Mouse (Mus musculus): ENCODE results near the gene Nod2.

The Nod2 gene

DNA sequence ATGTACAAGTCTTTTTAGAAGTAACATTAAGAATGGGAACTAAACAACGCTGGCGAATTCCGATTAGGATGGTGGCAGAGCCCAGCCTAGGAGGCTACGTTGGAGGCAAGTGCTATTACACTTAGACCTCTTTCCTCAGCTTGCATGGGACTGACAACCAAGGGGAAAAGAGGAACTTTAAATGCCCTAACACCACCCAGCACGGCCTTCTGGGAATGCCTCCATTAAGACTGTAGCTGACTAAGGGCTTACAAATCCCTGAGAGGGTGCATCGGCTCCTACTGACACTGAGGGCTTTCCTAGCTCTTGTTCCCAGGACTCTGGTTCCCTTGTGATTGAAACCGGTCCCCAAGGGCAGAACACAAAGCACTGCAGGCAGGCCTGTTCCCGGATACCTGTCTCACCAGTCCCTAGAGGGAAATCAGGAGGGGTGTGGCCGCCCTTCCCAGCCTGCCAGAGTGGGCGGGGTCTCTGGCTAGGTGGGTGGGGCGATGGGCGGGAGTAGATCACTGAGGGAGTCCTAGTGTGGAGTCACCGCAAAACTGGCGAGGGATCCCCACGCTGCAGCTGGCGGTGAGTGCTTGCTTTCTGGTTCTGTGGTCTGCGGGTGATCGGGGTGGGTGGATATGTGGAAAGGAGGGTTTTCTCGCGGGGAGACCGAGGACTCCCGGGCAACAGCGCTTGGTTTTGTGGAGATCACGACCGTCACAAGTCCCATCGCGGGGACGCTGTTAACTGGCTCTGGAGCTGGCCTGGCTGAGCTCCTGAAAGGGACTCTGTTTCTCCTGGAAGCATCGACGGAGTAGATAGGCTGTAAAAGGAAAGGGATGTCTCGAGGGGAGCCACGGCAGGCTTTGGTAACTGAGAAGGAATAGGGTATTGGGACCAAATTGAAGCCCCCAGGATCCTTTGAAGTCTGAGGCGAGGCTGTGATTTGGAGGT, at the start of gene Nod2:
TSS of gene Nod2 (plus strand) at position 479 of the 942 bp plus-strand sequence.
- peak; percentile 90 to 91 for DNase-seq

DNA sequence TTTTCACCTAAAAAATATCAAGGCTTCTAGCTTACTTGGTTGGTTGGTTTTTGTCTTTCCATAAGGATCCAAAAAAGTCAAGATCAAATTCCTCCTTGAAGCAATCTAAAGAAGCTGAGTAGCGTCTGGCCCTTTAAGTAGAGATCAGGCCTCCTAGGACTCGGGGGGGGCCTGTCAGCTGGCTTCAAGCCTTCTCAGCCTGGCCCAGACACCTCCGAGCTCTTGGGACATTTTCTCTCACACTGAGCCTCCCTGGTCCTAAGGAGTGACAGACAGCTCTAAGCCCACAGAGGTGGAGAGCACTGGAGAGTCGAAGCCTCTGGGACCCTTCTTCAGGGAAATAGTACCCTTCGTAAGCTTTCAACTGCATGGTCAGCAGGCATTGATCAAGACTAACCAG, 48.5 kb upstream of the Nod2 start:
- DNase-seq, result no peak

DNA sequence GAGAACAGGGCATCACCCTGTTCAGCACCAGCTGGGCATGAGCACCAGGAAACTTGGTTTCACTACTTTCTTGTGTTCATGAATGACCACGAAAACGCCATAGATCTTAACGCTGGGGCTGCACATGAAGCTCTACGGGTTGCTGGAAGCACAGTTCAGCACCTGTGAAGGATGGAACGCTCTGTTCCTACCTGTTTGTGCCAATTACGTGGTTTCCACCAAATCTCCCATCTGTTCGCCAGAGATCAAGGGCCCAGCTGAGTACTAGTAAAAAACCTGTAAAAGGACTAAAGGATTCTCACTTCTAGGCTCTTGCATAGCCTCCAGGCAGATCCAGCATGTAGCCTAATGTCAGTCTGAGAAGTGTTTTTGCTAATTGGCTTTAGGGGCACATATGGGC, 47.6 kb upstream of the Nod2 start:
- DNase-seq, result no peak

DNA sequence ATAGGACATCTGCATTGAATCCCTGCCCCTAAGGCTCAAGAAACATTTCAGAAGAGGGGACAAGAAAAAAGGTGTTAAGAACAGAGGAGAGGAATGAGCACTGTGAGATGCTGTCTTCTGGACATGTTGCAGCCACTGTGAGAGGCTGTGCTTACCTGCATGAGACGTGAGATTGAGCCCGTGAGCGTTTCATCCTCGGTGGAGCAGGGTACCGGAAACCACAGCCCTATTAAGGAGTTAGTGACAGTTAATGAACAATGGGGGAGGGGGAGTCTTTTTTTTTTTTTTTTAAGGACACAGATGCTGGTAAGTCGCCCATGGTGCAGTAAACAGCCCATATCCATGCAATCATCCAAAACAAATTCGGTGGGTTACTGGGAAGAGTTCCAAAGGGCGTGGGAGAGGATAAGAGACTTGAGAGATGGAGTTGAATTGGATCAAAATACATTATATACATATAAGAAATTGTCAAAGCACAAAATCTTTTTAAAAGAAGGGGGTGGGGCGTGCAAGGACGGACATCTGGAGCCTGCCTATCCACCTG, 43.6 kb upstream of the Nod2 start:
- no peak for DNase-seq

DNA sequence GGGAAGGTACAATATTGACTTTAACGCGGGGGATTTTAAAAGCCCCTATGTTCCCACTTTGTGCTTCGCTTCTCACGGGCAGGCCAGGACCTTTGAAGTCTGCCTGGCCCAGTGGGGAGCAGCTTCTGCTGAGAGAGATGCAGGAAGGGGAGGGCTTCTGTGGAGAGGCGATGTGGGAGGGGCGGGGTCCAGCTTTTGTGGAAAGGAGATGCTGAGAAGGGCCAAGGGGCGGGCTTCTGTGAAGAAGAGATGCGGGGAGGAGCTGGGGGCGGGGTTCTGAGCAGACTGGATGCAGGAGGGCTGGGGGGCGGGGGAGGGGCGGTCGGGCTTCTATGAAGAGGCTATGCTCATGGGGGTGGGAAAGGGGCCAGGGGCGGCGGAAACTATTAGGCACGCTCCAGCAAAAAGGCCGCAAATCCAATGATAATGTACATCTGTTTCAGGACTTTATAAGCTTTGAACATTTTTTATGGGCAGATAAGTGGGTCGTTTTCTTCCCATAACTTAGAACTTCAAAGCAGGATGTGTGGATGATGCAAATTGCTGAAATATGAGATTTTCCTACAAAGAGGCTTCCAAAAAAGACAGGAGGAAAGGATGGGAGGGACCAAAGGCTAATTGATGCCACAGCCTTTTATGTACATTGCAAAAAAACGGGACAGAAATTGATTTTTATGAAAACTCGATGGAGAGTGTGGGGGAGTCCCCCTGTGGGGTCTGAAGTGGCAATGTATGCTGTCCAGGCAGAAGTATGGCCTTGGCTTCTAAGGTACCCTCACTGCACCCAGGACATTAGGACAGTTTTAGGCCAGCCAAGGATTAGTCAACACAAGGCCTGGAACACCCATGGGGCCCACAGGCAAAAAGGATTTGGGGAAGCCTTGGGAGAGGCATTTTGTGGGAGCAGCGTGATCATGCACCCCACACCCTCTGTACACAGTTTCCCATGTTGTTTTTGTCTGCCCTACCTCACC, 42.8 kb upstream of the Nod2 start:
- peak; percentile 82 to 90 for DNase-seq

DNA sequence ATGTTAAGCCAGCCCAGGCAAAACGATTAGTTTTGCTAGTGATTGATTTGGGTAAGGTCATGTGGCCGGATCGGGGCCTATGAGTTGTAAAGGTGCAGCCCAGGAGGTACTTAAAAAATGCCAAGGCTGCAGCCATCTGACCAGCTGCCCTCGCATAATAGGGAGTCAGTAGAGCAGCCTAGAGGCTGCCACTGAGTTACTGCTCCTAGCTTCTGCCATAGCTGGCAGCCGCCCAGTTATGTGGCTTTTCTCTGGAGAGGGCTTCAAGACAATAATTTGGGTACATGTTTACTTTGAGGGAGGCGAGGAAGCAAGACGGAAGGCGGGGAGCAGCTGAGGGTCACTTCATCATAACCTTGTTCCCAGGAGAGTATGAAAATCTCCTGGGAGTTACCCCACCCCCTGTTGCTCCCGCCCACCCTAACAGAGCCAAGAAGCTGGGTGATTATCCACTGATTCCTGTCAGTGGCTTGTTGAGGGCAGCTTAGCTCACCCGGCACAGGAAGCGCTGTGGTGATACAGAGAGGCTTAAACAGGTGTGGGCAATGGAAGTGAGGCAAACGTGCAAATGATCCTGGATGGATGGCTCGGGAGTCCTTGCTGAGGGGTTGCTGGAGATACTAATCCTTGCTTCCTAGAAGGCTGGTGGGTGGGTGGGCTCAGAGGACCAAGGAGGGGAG, 41.6 kb upstream of the Nod2 start:
- peak; percentile 43 to 65 for DNase-seq

DNA sequence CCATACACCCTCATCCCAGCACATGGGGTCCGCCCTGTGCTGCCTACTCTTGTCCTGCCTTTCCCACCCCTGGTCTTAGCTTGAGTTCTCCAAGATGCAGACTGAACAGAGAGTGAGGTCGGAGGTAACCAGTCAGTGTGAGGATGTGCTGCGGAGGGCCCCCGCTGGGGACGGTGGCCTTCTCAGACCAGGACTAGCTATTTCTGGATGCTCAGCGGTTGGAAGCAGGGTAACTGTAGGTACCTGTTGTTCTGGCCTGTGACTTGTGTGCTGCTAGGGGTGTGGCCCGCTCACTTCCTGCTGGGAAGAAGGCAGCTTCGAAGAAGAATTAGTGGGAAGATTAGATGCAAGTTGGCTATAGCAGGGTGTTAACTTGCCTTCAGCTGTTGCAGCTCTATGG, 38.1 kb upstream of the Nod2 start:
- DNase-seq, result no peak

DNA sequence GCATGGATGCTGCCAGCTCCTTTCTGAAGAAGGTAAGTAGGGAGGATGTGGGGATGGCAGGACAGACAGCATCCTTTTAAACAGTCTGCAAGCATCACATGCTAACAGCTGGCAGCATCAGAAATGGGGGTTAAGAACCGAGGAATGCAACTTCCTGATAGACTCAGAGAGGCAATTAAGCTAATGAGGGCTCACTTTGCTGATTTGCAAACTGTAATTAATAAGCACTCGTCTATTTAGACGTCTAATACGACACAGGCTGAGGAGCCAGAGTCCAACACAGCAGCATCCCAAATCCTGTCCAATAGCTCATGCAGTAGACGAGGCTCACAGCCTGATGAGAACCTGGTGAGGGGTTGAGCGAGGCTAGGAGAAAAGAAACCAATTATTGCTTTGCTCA, 36.8 kb upstream of the Nod2 start:
- DNase-seq, result no peak

DNA sequence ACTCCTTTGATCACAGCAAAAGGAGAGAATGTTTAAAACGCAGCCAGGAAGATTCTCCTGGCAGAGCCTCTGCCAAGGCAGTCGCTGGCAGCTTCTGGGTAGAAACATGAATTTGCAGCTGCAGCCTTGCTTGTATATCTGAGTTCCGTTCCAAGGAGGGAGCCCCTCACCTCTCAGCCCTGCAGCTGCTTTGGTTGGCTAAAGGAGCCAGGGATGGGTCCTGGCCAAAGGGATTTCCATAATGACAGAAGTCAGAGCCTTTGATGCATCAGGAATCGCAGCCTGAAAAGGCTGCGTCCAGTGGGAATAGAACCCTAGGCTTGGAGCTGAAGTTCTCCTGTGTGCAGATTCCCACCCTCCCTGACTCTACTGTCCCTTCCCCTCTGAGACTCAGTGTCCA, 32.1 kb upstream of the Nod2 start:
- DNase-seq, result no peak

DNA sequence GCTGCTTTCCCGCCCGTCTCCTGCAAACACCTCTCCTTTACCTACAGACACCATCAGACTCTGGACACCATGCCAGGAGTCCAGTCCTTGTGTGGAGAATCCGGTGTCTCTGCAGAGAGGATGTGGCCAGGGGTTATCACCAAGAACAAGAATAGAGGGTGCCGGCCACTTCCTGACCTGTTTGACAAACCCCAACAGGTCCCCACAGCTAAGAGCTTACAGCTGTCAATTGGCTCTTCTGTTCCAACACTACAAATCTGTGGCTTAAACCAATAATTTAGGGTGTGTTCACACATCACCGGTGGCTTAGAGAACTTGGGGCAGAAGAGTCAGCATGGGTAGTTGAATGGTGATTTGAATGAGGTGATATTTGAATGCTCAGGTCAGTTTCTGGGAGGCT, 28.5 kb upstream of the Nod2 start:
- DNase-seq, result no peak

DNA sequence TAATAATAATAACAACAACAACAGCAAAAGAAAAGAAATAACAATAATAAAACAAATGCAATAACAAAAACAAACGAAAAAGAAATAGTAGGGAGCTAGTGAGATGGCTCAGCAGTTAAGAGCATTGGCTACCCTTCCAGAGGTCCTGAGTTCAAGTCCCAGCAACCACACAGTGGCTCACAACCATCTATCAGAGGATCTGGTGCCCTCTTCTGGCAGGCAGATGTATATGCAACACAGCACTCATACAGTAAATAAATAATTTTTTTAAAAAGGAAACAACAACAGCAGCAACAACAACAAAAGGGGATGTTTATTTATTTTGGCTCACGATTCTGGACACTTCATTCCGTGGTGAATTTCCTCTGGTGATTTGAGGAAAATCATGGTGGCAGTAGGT, 27.6 kb upstream of the Nod2 start:
- no peak for DNase-seq

DNA sequence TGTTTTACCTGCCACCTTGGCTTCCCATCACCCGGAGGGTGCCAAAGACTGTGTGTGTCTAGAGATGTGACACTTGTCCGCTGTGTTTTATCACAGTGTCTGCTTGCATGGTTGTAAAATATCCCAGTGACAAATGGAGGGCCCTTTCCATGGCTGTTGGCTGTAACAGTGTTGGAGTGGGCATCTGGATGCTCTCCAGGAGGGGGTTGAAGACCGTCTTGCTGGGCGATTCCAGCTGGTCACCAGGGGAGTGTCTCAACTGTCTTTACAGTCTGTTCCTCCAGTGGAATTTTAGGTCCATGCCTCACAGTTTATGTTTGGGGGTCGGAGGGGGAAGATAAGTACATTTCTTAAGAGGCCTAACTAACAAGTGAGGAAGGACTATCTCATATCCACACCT, 26.2 kb upstream of the Nod2 start:
- no peak for DNase-seq

DNA sequence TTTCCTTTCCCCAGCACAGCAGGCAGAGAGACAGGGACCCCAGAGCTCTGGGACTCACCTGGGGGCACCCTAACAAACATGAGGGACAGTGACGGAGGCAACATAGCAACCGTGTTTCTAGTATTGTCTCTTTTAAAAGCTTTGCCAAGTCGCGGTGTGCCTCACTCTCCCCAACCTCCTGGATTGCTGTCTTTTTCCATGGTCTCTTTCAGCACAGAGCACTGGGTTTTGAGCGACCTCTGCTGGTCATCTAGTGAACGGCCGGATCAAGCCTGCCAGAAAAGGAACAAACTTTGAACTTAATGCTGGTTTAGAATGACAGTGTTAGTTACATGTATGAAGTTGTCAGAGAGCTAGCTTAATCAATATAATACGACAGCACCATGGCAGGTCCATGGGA, 25.7 kb upstream of the Nod2 start:
- peak; percentile 75 to 86 for DNase-seq

DNA sequence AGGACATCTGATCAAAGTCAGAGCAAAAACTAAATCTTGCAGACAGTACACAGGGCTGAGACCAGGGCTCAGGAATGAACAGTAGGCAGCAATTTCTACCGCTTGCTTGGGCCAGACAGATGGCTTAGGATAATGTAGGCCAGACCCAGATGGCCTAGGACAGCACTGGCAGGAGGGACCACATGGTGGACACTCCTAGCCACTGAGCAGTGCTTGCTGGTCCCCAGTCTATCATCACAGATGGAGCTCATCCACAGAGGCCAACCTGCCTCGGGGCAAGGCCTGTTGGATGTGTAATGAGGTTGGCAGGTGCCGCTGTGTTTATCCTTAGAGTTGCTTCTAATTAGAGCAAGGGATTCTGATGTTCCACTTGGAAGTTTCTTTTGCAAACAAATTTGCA, 23.8 kb upstream of the Nod2 start:
- no peak for DNase-seq

DNA sequence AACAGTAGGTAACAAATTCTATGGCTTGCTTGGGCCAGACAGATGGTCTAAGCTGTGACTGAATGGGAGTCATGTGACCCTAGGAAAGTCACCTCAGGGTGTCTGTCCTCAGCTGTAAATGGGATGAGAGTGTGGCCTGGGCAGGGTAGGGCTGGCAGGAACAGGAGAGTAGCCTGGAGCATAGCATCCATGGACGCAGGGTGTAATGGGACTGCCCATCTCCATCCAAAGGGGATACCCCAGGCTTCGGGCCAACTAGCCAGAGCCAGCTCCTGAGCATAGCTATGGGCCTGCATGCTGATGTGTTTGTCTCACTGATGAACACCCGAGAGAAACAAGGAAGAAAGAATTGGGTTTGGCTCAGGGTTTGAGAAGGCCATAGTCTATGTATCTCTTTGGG, 22.8 kb upstream of the Nod2 start:
- DNase-seq, result no peak

DNA sequence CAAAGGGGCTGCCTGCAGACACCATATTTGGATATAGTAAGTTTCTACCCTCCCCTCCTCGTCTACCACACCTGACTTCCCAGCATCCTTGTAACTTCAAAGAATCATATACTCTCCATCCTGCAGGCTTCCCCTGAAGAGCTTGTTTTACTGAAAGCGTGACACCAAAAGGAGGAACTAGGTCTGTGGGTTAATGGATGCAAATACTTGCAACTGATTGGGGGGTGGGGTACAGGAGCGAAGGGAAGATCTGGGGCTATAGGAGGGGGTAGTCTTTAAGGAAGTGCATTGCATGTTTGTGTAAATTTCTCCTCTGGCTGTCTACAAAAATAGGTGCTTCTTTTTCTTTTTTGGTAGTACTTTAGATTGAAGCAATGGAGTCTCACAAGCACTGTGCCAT, 20.7 kb upstream of the Nod2 start:
- no peak for DNase-seq

DNA sequence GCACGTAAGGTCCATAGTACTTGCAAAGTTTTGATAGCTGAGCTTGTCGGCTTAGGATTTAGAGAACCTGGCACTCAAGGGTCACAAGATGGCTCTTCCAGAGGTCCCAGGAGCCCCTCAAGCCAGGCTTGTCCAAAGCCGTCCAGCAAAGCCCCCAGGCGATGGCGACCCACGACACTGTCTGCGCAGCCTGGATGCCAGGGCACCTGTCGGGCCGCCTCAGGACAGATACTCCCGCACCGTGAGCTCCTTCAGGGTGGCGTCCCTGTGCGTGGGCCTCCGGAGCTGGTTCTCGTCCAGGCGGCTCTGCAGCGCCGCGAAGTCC, 20.2 kb upstream of the Nod2 start:
- DNase-seq, result no peak

DNA sequence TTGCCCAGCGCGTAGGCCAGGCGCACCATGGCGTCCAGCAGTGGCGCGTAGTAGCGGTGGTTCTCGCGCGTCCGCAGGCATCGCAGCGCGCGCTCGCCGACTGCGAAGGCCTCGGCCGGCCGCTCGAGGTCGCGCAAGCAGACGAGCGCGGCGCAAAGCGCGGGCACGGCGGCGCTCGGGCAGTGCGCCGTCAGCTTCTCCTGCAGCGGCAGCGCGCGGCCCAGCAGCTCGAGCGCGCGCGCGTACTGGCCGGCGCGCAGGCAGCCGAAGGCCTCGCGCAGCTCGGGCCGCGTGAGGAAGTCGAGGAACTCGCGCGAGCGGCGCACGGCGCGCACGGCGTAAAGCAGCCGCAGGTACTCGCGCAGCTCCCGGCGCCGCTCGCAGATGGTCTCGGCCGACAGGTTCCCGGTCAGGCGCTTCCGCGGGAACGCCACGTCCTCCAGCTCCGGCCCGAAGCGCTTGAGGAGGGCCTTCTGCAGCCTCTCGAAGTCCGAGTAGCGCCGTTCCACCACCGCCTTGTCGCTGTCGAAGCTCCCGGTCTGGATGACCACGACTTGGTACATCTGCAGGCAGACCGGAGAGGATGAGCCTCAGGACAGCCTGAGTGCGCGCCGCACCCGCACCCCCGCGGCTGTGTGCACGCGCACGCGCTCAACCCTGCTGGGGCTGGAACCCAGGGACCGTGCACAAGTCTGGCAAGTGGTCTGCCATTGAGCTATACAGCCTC, 19.7 kb upstream of the Nod2 start:
- peak; percentile 83 to 95 for DNase-seq

DNA sequence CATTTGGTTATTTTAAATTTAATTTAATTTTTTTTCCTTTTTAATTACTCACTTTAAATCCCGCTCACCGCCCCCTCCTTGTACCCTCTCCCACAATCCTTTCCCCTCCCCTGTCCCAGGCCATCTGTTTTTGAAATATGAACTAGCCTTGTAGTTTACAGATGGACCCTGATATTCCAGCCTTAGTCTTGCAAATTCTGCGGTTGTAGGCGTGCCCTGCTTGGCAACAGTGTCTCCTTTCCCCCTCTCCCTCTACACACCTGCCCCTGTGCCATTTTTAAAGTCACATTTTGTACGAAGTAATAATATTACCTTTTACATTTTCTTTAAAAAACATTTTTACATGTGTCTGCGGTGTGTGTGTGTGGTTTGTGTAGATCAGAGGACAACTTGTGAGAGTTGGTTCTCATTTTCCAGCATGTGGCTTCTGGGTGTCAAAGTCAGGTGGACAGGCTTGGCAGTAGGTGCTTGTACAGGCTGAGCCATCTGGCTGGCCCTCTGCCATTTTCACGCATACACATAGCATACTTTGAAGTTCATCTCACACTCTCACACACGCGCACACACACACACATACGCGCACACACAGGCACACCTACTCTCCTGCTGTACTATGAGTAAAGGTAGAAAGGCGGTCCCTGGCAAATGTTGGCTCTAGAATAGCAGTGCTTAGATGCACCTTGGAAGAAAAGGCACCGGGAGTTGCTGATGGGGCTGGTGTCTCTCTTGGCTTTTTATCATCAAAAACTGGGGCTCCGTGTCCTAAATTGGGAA, 18.9 kb upstream of the Nod2 start:
- no peak for DNase-seq

DNA sequence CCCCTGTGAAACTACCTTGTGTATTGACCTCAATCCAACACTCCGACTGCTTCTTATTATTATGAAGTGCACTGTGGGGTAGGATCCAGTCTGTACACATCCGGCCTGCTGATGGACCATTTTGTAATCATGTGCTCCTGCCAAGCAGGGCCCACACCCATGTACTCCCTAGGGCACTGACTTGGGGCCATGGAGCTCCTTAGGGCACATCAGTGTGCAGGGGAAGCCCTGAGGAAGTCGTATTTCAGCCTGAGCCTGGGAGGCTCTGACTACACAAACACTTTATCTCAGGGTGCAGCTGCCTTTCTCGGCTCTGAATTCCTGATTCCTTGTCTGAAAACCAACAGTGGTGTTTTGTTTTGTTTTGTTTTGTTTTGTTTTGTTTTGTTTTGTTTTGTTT, 16.9 kb upstream of the Nod2 start:
- DNase-seq, result peak in 1 of 2 experiments; percentile 36

DNA sequence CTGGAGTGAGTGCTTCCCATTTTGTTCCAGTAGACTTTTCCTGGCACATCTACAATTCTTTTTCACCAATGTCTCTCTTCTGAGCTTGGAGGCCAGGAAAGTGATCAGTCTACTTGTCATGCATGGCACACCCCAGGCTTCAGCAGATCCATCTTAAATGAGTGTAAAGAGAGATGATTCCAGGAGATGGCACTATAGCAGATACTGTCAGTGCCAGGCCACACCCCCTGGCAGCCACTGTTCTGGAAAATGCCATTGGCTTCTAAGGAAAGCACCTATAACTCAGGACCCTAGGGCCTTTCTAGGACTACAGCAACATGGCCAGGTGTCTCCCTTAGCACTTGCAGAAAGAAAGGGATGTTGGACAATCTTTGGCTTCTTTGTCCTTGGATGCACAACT, 16.0 kb upstream of the Nod2 start:
- DNase-seq, result peak; percentile 35 to 36

Measured in lung, postnatal 4 days (tissue).